Mouse (Mus musculus) c-Kit-positive CD71-positive TER-119-negative erythroid progenitor cells, embryonic 14.5 days (primary cell): Measurements from ENCODE around the gene Pld3.

Experiments used
- DNase-seq: peaks from one replicate; pipeline ENCODE4 v3.0.0-alpha.2; 2013; ENCODE audit warnings: low read depth

Gene Pld3

GRCm38 (mm10) chr7:27486770-27487697 lies 66.0 kb downstream of the Pld3 start, which contains the start of gene Sertad1:
Sertad1 (plus strand) TSS chr7:27486910.
- peak; percentile 99 for DNase-seq

- DNase-seq, result no peak
These were observed 66.8 kb downstream of the Pld3 start for GRCm38 (mm10) chr7:27486102-27486769.

GRCm38 (mm10) chr7:27483860-27484259 lies 69.2 kb downstream of the Pld3 start:
- DNase-seq, result no peak
